Mouse (Mus musculus) bone marrow macrophage, adult 2 months (primary cell): ENCODE data around the gene Cacng8. TPM values are rescaled to one million over a fixed set of nuclear protein-coding genes. Genes with fewer than 3 reads are reported as not detected.

ENCODE experiments used
- H3K27ac ChIP-seq: 2 replicates; pipeline ENCODE4 v1.5.1; 2012; ENCODE audit warnings: low read depth, low read length; ENCODE audit not compliant: insufficient read depth
- H3K4me1 ChIP-seq: 2 replicates; pipeline ENCODE4 v1.6.1; 2012; ENCODE audit warnings: low read length; ENCODE audit not compliant: control insufficient read depth, insufficient read depth
- H3K4me3 ChIP-seq: 2 replicates; pipeline ENCODE4 v1.5.1; 2012; ENCODE audit warnings: mild to moderate bottlenecking, low read length, moderate library complexity; ENCODE audit not compliant: insufficient read depth
- CTCF ChIP-seq: IDR thresholded peaks from 2 replicates; pipeline ENCODE4 v1.5.1; 2012; ENCODE audit warnings: low read depth, mild to moderate bottlenecking, low read length, moderate library complexity
- POLR2A ChIP-seq: IDR thresholded peaks from 2 replicates; pipeline ENCODE4 v1.6.1; 2012; ENCODE audit warnings: mild to moderate bottlenecking, low read depth, low read length, borderline replicate concordance
- polyA plus RNA-seq: library from polyadenylated mRNA; stranded (reverse); fragments of >200 nt; gene quantifications from 2 replicates; pipeline ENCODE4 v1.2.4, GENCODE M21; 2012; ENCODE audit not compliant: missing spikeins, insufficient read depth, insufficient read length

Cacng8 gene
- polyA plus RNA-seq, 1 experiment, result 0.40 TPM

DNA sequence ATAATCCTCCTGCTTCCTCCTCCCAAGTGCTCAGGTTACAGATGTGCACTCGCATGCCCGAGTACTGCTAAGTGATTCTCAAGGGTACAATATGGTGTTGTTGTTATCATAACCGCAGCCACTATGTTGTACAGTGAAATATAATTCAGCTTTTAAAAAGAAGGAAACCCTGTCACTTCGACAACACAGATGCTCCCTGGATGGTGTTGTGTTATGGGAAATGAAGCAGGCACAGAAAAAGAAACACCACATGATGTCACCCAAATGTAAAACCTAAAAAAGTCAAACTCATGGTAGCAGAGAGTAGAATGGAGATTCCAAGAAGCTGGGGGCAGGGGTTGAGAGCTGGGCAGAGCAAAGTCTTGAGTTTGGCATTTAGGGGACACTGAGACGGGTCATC is 60.2 kb downstream of the Cacng8 start:
- H3K4me1 ChIP-seq, result peaks cover 19% of the 10 kb centered on the region
- TF ChIP-seq CTCF (no peak), POLR2A (no peak)
- H3K4me3 ChIP-seq, result no peak overlapping the region
- H3K27ac ChIP-seq, result no peak overlapping the region

DNA sequence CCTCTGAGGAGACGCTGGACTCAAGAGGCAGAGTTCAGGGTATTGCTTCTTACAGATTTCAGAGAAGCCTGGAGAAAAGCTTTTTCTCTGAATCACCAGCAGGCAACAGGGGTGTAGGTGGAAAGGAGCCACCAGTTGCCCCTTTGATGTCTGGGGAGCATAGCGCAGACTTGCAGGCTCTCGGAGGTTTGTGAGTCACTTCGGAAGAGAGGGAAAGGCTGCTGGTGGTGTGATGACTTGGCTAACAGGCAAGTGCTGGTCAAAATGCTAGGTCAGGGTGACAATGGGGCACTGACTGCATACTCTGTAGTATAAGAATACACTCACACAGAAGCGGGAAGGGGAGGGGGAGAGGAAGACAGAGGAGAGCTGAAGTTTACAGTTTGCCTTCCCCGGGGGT is 60.7 kb downstream of the Cacng8 start:
- peaks cover 19% of the 10 kb centered on the region for H3K4me1 ChIP-seq
- H3K4me3 ChIP-seq, result no peak overlapping the region
- H3K27ac ChIP-seq, result no peak overlapping the region
- no peak for TF ChIP-seq POLR2A
- TF ChIP-seq CTCF, result no peak

DNA sequence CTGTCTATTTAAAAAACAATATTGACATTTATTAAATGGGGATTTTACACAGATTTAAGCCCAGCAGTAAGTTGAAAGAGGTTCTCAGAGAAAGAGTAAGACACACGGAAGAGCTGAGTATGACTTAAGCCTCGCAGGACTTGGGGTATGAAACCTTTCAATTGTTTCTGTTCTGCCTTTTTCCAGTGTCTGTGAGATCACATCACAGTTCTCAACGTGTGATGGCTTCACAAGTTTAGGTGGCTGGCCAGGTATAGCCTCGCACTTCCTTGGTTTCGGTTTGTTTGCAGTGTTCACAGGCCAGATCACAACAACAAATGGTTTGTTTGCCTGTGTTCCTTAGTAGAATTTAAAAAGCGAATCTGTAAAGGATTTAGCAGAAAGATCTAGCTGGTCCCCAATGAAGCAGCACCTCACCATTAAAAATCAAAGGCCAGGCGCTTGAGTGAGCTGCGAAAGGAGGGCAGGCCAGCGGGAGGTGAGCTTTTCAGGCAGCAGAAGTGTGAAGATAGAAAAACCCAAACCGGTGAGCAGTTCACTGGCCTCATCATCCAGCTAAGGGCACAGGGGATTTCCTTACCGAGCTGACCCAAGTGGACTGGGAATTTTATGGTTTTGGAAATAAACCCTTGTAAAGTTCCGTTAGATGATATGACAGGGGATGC is 62.5 kb downstream of the Cacng8 start:
- Histone ChIP-seq H3K27ac (no peak overlapping the region), H3K4me3 (no peak overlapping the region), H3K4me1 (peaks cover 16% of the 10 kb centered on the region)
- TF ChIP-seq POLR2A (no peak), CTCF (no peak)

DNA sequence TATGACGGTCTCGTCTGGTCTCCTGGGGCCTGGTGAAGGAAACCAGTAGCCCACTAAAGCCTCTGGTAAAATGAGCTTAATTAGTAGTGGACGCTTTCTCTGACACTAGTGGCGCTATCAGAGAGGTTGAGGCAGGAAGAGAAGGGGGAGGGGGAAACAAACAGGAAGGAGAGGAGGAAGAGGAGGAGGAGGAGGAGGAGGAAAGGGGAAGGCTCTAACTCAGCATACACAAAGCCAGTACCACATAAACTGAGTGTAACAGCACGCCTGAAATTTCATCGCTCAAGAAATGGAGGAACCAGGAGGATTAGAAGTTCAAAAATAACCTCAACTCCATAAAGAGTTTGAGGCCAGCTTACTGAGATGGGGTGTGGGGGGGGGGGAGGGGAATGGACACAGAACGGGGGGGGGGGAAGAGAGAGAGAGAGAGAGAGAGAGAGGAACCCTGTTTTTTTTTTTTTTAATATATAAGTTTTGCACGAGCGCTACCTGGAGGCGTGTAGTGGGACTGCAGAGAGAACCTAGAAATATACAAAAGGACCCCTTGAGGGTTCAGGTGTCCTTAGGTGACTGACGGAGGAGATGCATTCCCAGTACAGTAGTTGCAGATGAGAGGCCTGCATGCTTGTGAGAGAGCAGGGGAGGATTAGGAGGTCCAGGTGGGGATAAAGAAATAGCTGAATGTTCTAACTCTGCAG is 63.2 kb downstream of the Cacng8 start:
- Histone ChIP-seq H3K27ac (no peak overlapping the region), H3K4me1 (peaks cover 16% of the 10 kb centered on the region), H3K4me3 (no peak overlapping the region)
- no peak for TF ChIP-seq CTCF
- no peak for TF ChIP-seq POLR2A

DNA sequence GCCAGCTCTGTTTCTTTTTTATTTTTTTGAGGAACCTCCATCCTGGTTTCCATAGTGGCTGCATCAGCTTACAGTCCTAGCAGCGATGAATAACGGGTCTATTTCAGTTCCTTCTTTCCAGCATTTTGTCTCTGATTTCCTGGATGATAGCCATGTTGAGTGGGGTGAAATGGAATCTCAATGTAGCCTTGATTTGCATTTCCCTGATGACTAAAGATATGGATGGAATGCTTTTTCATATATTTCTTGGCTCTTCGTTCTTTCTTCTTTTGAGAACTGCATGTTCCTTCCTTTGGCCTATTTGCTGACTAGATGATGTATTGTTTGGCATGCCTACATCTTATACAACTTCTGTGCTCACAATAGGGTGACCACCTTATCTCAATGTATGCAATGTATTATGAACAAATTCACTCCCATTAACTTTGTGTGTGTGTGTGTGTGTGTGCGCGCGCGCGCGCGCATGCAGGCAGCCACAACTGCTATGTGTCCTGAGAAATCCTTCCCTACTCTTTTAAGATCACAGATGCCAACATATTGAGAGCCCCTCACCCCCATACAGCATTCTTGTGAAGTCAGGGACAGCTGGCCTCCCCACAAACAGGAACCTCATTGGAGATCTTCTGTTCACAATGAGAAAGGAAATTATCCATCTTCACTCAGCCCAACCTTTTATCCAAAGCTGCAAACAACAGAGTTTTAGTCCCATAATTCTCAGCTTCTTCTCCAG is 66.8 kb downstream of the Cacng8 start:
- TF ChIP-seq CTCF, result no peak
- no peak for TF ChIP-seq POLR2A
- H3K4me1 ChIP-seq, result peaks cover 6% of the 10 kb centered on the region
- H3K27ac ChIP-seq, result no peak overlapping the region

DNA sequence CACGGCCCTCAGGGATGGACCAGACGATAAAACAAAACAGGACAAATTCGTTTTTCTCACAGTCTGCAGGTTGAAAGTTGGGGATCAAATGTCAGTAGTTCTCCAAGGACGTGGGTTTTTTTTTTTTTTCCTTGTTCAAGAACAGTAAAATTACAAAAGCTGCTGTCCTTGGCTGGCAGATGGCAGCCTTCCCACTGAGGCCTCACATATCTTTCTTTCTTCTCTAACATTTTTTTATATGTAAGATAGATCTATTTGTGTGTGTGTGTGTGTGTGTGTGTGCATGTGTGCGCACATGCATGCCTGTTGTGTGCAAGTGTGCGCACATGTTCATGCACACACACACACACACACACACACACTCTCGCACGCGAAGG is 67.3 kb downstream of the Cacng8 start:
- Histone ChIP-seq H3K27ac (no peak overlapping the region), H3K4me3 (no peak overlapping the region)
- TF ChIP-seq POLR2A (no peak), CTCF (no peak)

More for the DNA sequence above, 66.8 kb downstream of the Cacng8 start:
- H3K4me3 ChIP-seq, result no peak overlapping the region

DNA sequence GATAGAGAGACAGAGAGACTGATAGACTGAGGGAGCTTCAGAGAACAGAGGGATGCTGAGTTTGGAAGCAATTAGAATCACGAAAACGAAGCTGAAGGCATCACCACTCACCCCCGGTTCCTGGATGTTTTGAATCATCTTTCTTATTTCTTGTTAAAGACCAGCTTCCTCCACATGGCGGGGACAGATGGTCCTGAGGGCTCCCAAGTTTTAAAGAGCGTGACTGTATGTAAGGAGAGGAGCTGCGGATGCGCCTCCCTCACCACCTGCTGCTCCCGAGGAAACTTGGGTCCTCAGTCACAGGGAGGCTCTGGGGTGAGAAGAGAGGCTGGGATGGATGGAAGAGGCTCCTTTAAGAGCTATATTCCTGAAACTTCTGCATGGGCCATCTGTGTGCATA is 69.8 kb downstream of the Cacng8 start:
- TF ChIP-seq POLR2A, result no peak
- TF ChIP-seq CTCF, result no peak
- no peak overlapping the region for H3K4me3 ChIP-seq
- no peak overlapping the region for H3K27ac ChIP-seq
- H3K4me1 ChIP-seq, result peaks cover 6% of the 10 kb centered on the region

More for the DNA sequence above, 67.3 kb downstream of the Cacng8 start:
- H3K4me1 ChIP-seq, result peaks cover 6% of the 10 kb centered on the region

DNA sequence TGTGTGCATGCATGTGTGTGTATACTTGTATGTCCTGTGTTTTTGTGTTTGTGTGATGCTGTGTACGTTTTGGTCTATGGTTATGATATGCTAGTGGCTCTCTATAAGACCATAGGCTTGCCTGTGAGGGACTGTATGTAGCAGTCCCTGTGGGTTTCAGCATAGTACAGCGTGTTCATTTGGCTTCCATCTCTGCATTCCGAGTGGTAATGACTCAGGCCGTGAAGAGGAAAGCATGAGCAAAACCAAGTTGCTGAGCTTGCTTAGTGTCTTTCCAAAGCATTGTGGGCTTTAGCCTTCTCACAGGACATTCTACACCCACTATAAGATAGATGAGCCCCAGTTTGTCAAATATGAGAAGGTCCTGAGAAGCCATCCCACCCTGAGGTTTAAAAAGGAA is 72.8 kb downstream of the Cacng8 start:
- H3K4me1 ChIP-seq, result no peaks in the 10 kb centered on the region
- TF ChIP-seq POLR2A (no peak), CTCF (no peak)
- no peak overlapping the region for H3K4me3 ChIP-seq
- H3K27ac ChIP-seq, result no peak overlapping the region

Other genes starting within 250 kb of the Cacng8 start
- not detected in 2 replicates for gene AU018091, start 221.5 kb upstream of the Cacng8 start, polyA plus RNA-seq
- gene Nlrp12, start 140.9 kb upstream of the Cacng8 start, polyA plus RNA-seq, result not detected in 2 replicates
- gene Myadm, start 101.6 kb upstream of the Cacng8 start, polyA plus RNA-seq, result 256 and 280 TPM in 2 replicates
- gene Prkcg, start 101.5 kb upstream of the Cacng8 start, polyA plus RNA-seq, result 1.6 and 4.7 TPM in 2 replicates
- gene Cacng7, start 57.7 kb upstream of the Cacng8 start, polyA plus RNA-seq, result 0.48 TPM in 1 of 2 replicates, not detected in the other
- gene Cacng6, start 33.5 kb downstream of the Cacng8 start, polyA plus RNA-seq, result not detected in 2 replicates
- gene Tarm1, start 111.9 kb downstream of the Cacng8 start, polyA plus RNA-seq, result 1.2 TPM in 1 of 2 replicates, not detected in the other
- not detected in 2 replicates for gene Oscar, start 225.5 kb downstream of the Cacng8 start, polyA plus RNA-seq
- 294 and 360 TPM in 2 replicates for gene Ndufa3, start 226.7 kb downstream of the Cacng8 start, polyA plus RNA-seq
- 22.6 and 24.4 TPM in 2 replicates for gene Tfpt, start 239.2 kb downstream of the Cacng8 start, polyA plus RNA-seq
- 37.6 and 46.3 TPM in 2 replicates for gene Prpf31, start 239.3 kb downstream of the Cacng8 start, polyA plus RNA-seq